Mouse (Mus musculus) limb, embryonic 13.5 days (tissue): ENCODE measurements around the gene Synpo2. TPM values are rescaled to one million over a fixed set of nuclear protein-coding genes. Genes with fewer than 3 reads are reported as not detected.
A peak's percentile ranks its signal among the peaks of the same experiment; 100 is the strongest.

Source experiments
- ATAC-seq: fragments of 200-750 bp; cut with Nextera tagmentation; 2 replicates; pipeline ENCODE4 v1.8.0; 2017; ENCODE audit warnings: low read depth, moderate number of reproducible peaks, moderate TSS enrichment; ENCODE audit not compliant: low FRiP score
- H3K27ac ChIP-seq: fragments of 300-500 bp; sonication (generic); 2 replicates; pipeline ENCODE4 v1.5.1; 2015; ENCODE audit warnings: inconsistent platforms, mild to moderate bottlenecking, moderate library complexity
- H3K27me3 ChIP-seq: fragments of 300-500 bp; sonication (generic); 2 replicates; pipeline ENCODE4 v1.6.1; 2015; ENCODE audit warnings: mild to moderate bottlenecking, inconsistent platforms
- H3K36me3 ChIP-seq: fragments of 300-500 bp; sonication (generic); 2 replicates; pipeline ENCODE4 v1.6.1; 2015; ENCODE audit warnings: inconsistent platforms, mild to moderate bottlenecking, moderate library complexity
- H3K4me1 ChIP-seq: fragments of 300-500 bp; sonication (generic); 2 replicates; pipeline ENCODE4 v1.6.1; 2015; ENCODE audit warnings: inconsistent platforms
- H3K4me2 ChIP-seq: fragments of 300-500 bp; sonication (generic); replicated peaks from 2 replicates; pipeline ENCODE4 v1.6.1; 2015; ENCODE audit warnings: inconsistent platforms, mild to moderate bottlenecking, moderate library complexity
- H3K4me3 ChIP-seq: fragments of 300-500 bp; sonication (generic); 2 replicates; pipeline ENCODE4 v1.5.1; 2015; ENCODE audit warnings: moderate library complexity, mild to moderate bottlenecking, inconsistent platforms
- H3K9ac ChIP-seq: fragments of 300-500 bp; sonication (generic); 2 replicates; pipeline ENCODE4 v1.6.1; 2015; ENCODE audit warnings: mild to moderate bottlenecking, inconsistent platforms
- H3K9me3 ChIP-seq: fragments of 300-500 bp; sonication (generic); 2 replicates; pipeline ENCODE4 v1.6.1; 2016; ENCODE audit warnings: inconsistent platforms
- WGBS: fragments of 180-500 bp; shearing (Covaris S2); methylation state at CpG from one replicate; pipeline ENCODE4 v1.1.7; 2015; 5-methylcytosine and 5-hydroxymethylcytosine counted together
- polyA plus RNA-seq: library from polyadenylated mRNA; unstranded; fragments of >200 nt; fragmentation: Nextera tagmentation; extraction: Ambion mirVana; gene quantifications from 2 replicates; pipeline ENCODE4 v1.2.1, GENCODE M21; 2015

The Synpo2 gene
- polyA plus RNA-seq, 1 experiment from 2014 or later = 8.8 TPM

DNA sequence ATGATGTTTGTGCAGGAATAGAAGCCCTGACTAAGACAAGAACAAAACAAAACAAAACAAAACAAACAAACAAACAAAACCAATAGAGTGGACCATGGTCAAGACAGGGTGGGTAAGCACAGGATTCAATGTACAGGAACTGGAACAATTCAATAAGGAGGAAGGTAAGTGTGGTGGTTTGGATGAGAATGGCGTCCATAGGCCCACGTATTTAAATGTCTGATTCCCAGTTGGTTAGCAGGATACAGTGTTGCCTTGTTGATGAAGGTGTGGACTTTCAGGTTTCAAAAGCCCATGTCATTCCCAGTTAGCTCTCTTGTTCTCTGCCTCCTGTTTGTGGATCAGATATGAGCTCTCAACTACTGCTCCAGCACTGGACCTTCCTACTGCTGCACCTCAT, 140.8 kb downstream of the Synpo2 start:
- Histone ChIP-seq H3K9ac (no peak overlapping the region), H3K9me3 (no peaks in the 10 kb centered on the region), H3K36me3 (no peaks in the 10 kb centered on the region), H3K4me1 (peaks cover 21% of the 10 kb centered on the region), H3K4me3 (no peak overlapping the region), H3K27me3 (no peaks in the 10 kb centered on the region), H3K4me2 (no peak overlapping the region), H3K27ac (no peak overlapping the region)
- WGBS = 81% methylated on average over 2 of the region's 2 CpGs
- ATAC-seq = no peak

DNA sequence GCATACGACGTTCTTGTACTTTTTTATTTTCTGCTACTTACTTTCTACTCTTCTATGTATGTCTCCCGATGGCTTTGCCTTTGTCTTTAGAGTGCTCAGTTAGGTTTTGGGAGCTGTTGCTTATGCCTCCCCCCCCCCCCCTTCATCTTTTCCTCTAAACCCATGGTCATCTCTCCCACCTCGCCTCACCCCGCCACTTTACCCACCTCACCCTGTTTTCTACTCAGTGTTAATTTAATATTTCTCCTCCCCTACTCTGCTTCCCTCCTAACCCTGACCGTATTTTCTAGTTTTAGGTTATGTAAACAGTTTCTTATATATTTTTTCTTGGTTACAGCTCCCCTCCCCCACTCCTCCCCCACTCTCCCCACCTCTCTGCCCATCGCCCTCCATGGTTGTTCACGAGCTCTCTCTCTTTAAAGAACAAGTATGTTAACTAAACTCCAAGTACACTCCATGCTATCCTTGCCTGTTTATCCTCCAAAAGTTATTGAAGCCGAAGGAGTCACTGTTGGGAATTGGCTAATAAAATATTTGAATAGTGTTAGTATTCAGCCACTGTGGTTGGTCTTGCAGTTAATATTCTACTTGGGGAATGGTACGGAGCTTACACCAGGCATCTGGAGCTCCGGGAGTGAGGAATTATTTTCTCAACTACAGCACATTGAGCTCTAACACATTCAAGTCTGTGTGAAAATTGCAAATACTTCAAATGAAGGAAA, 142.1 kb downstream of the Synpo2 start:
- H3K27ac ChIP-seq = peak overlapping the region; percentile 79; the same call in 1 of the 2 replicates
- no peaks in the 10 kb centered on the region for H3K9me3 ChIP-seq
- WGBS = 37% methylated on average over 11 of the region's 11 CpGs
- peak overlapping the region; percentile 46 for H3K4me2 ChIP-seq
- peak overlapping the region; percentile 11; the same call in 1 of the 2 replicates for H3K4me3 ChIP-seq
- H3K27me3 ChIP-seq = no peaks in the 10 kb centered on the region
- H3K4me1 ChIP-seq = peaks cover 21% of the 10 kb centered on the region
- H3K9ac ChIP-seq = 0 out of 2 replicates have a peak overlapping the region, but pooled peaks have one; percentile 48
- ATAC-seq = peak; percentile 39
- no peaks in the 10 kb centered on the region for H3K36me3 ChIP-seq

DNA sequence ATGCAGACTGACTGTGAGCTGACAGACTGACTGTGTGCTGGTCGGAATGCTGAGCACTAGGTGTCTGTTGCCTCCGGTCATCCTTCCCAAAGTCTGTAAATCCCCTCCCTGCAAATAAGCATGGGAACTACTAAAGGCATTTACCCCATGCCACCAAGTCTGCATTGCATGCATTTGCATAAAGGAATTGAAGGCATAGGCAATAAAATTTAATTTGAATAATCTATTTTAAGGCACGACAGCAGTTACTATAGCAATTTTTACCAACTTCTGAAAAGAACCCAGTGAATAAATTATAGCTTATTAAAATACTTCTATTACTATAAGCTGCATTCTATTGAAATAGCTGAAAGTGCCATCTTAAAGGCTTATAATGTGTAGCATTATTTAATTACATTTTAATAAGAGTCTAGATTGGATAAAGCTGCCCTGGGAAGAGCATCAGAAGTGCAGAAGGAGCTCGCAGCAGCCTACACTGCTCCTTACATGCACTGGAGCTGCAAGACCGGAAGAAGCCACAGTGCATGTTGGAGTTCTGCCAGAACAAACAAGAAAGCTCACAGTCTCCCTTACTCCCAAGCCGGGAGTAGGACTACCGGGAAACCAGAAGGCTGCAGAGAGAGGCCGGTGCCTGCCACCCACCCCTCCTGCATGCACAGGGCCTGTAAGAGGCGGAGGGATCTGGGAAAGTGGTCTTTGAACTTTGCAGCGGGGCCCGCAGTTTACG, 142.9 kb downstream of the Synpo2 start:
- H3K4me2 ChIP-seq = peak overlapping the region; percentile 46
- WGBS = 27% methylated on average over 12 of the region's 12 CpGs
- peak; percentile 64 for ATAC-seq
- H3K36me3 ChIP-seq = no peaks in the 10 kb centered on the region
- H3K9me3 ChIP-seq = no peaks in the 10 kb centered on the region
- H3K9ac ChIP-seq = 0 out of 2 replicates have a peak overlapping the region, but pooled peaks have one; percentile 48
- no peaks in the 10 kb centered on the region for H3K27me3 ChIP-seq
- peaks cover 21% of the 10 kb centered on the region for H3K4me1 ChIP-seq
- peak overlapping the region; percentile 79; the same call in 1 of the 2 replicates for H3K27ac ChIP-seq
- H3K4me3 ChIP-seq = peak overlapping the region; percentile 11

DNA sequence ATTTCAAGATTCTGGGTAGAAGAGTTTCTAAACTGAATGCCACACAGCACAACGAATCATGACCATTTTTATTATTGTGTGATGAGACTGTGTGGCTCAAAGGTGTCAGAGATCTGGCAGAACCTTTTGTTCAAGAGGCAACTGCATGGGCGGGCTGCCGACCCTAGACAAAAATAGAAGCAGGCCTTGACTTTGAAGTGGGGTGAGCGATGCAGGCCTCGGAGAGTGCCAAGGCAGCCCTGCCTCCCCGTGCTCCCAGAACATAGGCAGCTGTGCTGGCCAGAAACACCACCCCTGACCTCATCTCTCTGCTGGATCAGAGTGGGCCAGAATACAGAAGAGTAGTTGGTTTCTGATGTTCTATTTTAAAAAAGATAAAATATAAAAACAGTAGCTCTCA, 143.5 kb downstream of the Synpo2 start:
- no peak overlapping the region for H3K4me3 ChIP-seq
- H3K4me2 ChIP-seq = no peak overlapping the region
- H3K36me3 ChIP-seq = no peaks in the 10 kb centered on the region
- ATAC-seq = no peak
- no peaks in the 10 kb centered on the region for H3K27me3 ChIP-seq
- H3K9ac ChIP-seq = no peak overlapping the region
- H3K4me1 ChIP-seq = peaks cover 21% of the 10 kb centered on the region
- 44% methylated on average over 6 of the region's 6 CpGs for WGBS
- H3K9me3 ChIP-seq = no peaks in the 10 kb centered on the region
- H3K27ac ChIP-seq = peak overlapping the region; percentile 34; the same call in 1 of the 2 replicates

DNA sequence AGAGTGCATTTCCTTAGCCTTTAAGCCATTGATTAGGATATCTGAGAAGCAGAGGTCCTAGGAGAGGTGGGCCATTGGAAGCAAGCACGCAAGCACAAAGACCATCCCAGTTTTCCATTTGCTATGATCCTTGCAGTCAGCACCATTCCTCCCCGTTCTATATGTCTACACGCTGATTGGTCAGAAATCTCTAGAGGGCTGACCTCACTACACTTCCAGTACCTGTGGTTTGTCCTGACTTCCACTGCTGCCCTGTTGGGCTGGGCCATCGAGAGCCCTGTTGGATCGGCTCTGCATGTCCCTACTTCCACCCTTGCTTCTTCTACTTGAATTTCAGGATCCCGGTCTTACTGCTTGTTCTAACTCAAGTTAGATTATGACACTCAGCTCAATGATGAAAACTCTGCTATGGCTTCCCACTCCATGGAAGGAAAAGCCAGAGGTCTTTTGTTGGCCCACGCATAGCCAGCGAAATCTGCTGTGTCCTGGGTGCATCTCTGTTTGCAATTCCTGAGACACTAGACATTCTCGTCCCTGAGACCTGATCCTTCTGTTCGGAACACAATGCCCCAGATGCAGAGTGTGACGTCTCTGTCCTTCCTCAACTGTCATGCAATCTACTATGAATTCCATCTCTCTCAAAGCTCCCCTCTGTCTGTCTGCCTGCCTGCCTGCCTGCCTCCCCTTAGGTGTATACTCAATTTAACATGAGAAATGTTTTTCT, 146.5 kb downstream of the Synpo2 start:
- no peak overlapping the region for H3K9ac ChIP-seq
- no peaks in the 10 kb centered on the region for H3K27me3 ChIP-seq
- WGBS = 87% methylated on average over 11 of the region's 11 CpGs
- H3K4me1 ChIP-seq = peaks cover 21% of the 10 kb centered on the region
- no peaks in the 10 kb centered on the region for H3K36me3 ChIP-seq
- no peak overlapping the region for H3K4me3 ChIP-seq
- no peak for ATAC-seq
- no peak overlapping the region for H3K4me2 ChIP-seq
- H3K9me3 ChIP-seq = no peaks in the 10 kb centered on the region
- H3K27ac ChIP-seq = no peak overlapping the region

DNA sequence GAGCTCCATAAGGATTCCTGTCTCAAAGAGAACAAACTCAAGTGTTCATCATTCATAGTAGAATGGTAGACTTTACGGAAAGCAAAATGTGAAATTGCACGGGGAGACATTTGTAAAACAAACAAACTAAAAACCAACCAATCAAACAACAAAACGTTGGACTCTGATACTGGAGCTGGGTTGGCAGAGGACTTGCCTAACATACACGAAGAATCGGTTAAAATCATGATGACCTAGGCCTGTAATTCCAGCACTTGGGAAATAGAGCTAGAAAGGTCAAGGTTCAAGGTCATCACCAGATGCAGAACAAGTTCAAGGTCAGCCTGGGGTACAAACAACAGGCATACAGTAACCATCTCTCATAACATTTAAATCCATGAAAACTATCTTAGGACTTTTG, 147.7 kb downstream of the Synpo2 start:
- 88% methylated on average over 5 of the region's 5 CpGs for WGBS
- ATAC-seq = no peak
- H3K9me3 ChIP-seq = no peaks in the 10 kb centered on the region
- no peaks in the 10 kb centered on the region for H3K36me3 ChIP-seq
- H3K27ac ChIP-seq = no peak overlapping the region
- no peak overlapping the region for H3K4me3 ChIP-seq
- H3K4me1 ChIP-seq = peaks cover 13% of the 10 kb centered on the region
- H3K27me3 ChIP-seq = no peaks in the 10 kb centered on the region
- H3K9ac ChIP-seq = no peak overlapping the region
- H3K4me2 ChIP-seq = no peak overlapping the region

DNA sequence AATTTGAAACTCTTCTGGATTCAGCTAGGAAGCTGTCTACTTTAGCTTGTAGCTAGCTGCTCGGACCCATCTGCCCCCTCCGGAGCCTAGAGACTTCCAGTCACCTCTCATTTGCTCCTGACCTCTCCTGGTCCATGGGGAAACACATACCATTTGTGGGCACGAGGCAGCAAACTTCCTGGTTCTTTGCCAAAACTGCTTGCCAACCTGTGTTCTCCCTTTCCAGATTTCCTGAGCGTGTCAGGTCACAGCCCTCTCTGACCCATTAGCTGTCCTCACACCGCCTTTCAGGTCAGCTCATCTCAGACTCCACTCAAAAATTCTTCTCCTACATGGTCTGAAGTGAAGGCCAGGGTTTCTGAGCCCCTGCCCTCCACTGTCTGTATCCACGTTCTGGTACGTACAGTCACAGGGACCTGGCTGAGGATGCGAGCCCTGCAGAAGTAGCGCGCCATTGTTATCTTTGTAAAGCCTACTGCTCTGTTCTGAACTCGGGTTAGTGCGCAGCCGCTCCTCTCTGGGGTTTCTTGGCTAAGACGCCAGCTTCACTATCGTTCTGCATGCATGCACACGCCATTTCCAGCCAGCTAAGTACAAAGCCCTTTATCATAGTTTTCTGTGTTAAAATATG, 150.0 kb downstream of the Synpo2 start:
- no peaks in the 10 kb centered on the region for H3K4me1 ChIP-seq
- ATAC-seq = no peak
- H3K4me2 ChIP-seq = no peak overlapping the region
- H3K27me3 ChIP-seq = no peaks in the 10 kb centered on the region
- H3K4me3 ChIP-seq = no peak overlapping the region
- no peak overlapping the region for H3K27ac ChIP-seq
- no peak overlapping the region for H3K9ac ChIP-seq
- no peaks in the 10 kb centered on the region for H3K36me3 ChIP-seq
- H3K9me3 ChIP-seq = no peaks in the 10 kb centered on the region
- WGBS = 85% methylated on average over 16 of the region's 16 CpGs

DNA sequence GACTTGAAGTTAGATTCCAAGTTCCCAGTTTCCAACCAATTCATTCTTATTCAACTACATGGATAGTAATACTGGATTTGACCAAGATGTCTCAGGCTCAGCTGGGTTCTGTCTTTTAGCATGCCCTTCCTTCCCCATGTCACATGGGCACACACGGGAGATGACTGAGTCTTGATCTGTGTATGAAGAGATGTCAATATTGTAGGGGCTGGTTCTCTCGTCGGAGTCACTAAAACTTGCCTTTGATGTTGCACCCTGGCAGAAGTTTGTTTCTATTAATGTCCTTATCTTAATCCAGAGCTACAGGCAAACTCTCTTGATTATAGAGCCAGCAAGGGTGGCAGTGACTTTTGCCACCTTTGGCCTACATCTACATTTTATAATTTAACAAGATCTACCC, 154.3 kb downstream of the Synpo2 start:
- Histone ChIP-seq H3K4me1 (no peaks in the 10 kb centered on the region), H3K27me3 (no peaks in the 10 kb centered on the region), H3K4me3 (no peak overlapping the region), H3K27ac (no peak overlapping the region), H3K36me3 (no peaks in the 10 kb centered on the region), H3K4me2 (no peak overlapping the region), H3K9ac (no peak overlapping the region), H3K9me3 (no peaks in the 10 kb centered on the region)
- 90% methylated on average over 3 of the region's 3 CpGs for WGBS
- ATAC-seq = no peak

DNA sequence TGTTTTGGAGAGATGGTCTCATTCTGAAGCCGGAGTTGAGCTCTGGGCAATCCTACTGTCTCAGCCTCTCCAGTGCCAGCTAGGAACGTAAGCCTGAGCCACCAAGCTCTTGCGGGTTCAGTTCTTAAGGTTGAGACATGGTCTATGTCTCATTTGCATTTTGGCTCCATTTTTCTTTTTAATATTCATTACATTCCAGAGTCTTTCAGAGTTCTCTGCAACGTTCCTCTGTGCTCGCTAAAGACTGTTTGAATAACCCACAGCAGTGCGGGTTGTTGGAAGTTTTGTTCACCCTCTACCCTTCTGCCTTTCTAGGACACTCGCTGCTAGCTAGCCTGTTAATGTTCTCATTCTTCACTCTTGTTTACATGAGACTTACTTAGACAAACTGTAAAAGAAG, 155.0 kb downstream of the Synpo2 start:
- ATAC-seq = no peak

DNA sequence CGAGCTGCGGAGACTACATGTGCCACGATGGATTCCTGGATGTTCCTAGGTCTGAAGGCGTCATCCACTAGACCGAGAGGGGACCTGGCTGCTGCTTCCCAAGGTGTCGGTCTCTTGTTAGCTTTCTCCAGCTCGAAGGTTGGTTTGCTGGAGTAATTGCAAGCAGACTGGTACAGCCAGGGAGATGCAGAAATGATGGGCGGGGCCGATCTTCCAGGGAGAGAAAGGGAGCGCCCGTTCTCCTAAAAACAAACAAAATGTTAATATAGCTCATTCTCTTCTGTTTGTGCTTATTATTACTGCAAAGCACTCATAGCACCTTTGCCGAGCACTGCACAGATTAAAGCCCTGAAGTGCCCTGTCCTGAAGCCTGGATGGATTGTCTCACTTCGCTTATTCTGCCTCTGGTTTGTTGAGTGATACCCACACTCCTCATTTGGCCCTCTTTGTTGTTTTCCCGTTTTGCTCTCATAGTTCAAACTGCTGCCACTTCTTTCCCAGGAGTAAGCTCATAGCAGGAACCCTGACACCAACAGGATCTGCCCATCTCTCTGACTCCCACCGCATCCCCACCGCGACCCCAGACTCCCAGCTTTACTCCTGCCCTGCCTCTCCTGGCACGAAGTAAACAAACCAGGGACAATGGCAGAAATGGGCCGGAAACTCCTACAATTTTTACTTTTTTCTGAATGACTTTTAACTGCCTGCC, 155.8 kb downstream of the Synpo2 start:
- no peak for ATAC-seq
- Histone ChIP-seq H3K9ac (no peak overlapping the region), H3K36me3 (no peaks in the 10 kb centered on the region)

More for the DNA sequence above, 155.0 kb downstream of the Synpo2 start:
- Histone ChIP-seq H3K9ac (no peak overlapping the region), H3K27me3 (no peaks in the 10 kb centered on the region), H3K27ac (no peak overlapping the region), H3K36me3 (no peaks in the 10 kb centered on the region), H3K4me2 (no peak overlapping the region), H3K4me3 (no peak overlapping the region), H3K4me1 (no peaks in the 10 kb centered on the region), H3K9me3 (no peaks in the 10 kb centered on the region)
- 80% methylated on average over 7 of the region's 7 CpGs for WGBS

DNA sequence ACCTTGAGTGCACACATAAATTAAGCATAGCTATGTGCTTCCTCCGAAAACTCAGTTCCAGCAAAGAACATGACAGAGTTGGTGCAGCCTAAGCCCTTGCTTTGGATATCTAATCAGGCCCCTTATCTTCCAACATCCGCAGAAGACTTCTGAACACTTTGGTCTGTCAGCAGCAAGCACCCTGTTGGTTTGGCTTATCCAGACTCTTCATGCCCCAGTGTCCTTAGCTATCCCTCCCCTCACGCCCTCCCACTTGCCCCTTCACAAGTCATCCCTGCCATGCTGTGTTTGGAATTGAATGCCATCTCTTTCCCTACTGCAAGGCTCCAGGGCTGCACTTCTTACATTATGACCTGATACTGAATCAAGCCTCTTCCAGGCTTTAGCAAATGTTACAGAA, 160.2 kb downstream of the Synpo2 start:
- no peaks in the 10 kb centered on the region for H3K27me3 ChIP-seq
- H3K27ac ChIP-seq = no peak overlapping the region
- H3K4me3 ChIP-seq = no peak overlapping the region
- no peak for ATAC-seq
- H3K9ac ChIP-seq = no peak overlapping the region
- no peaks in the 10 kb centered on the region for H3K9me3 ChIP-seq
- 90% methylated on average over 3 of the region's 3 CpGs for WGBS
- peaks cover 6% of the 10 kb centered on the region; the same call in 1 of the 2 replicates for H3K4me1 ChIP-seq
- H3K36me3 ChIP-seq = no peaks in the 10 kb centered on the region
- H3K4me2 ChIP-seq = no peak overlapping the region

More for the DNA sequence above, 155.8 kb downstream of the Synpo2 start:
- Histone ChIP-seq H3K27me3 (no peaks in the 10 kb centered on the region), H3K4me3 (no peak overlapping the region), H3K9me3 (no peaks in the 10 kb centered on the region), H3K4me1 (no peaks in the 10 kb centered on the region), H3K27ac (no peak overlapping the region), H3K4me2 (no peak overlapping the region)
- WGBS = 73% methylated on average over 19 of the region's 19 CpGs
